Mouse (Mus musculus): ENCODE measurements at regions not wholly inside any gene's neighbourhood (a gene's known extent, or its start where the extent isn't known, plus 50 kb on each side); places are given as distances from the start of the nearest gene placed in this dataset.

DNA sequence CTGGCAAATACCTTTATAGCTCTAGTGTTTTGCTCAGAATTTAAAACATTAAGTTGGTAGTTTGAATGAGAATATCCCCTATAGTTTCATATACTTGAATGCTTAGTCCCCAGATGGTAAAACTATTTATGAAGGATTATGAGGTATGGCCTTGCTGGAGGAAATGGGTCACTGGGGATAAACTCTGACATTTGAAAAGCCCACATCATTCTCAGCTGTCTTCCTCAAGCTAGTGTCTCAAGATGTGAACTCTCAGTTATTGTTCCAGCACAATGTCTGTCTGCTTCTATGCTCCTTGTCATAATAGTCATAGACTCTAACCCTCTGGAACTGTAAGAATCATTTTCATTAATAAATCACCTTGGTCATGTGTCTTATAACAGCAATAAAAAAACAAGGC lies 2004.1 kb upstream of the Gm8797 start:
- no peaks in the 10 kb centered on the region for H3K9me3 ChIP-seq
- H3K27me3 ChIP-seq: no peaks in the 10 kb centered on the region
- no peak overlapping the region for H3K4me2 ChIP-seq
- H3K36me3 ChIP-seq: no peaks in the 10 kb centered on the region
- H3K27ac ChIP-seq (replicated peaks): no peak overlapping the region
- no peak for ATAC-seq (ENCODE audit: low read depth)
- H3K4me3 ChIP-seq: no peak overlapping the region
- H3K9ac ChIP-seq: no peak overlapping the region
- H3K4me1 ChIP-seq (replicated peaks): no peaks in the 10 kb centered on the region

DNA sequence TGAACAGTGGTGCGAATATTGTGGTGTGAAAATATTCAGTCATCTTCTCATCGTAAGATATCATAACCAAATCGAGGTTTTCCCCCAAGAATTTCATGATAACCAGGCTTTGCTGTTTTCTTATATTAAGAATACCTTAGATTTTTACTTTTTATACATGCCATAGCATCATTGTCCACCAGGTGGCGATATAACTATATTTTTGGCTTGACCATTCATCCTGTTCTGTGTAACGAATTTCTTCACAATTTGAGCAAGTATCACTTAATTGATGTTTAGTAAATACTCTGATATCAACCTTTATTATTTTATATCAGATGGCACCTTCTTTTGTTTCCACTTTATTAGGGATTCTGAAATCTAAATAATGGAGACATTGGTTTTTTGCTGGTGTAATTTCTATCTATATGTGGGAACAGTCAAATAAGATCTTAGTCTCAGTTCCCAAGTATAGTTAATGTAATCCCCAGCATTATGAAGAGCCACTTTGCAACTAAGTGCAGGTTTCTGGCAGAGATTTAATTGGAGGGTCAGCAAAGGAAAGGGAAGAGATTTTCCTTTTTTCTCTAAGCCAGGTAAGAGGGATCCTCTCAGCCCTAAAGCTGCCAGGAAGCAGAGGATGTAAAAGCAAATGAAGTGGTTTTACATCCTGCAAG lies 1998.9 kb upstream of the Gm8797 start:
- no peaks in the 10 kb centered on the region for H3K9me3 ChIP-seq

DNA sequence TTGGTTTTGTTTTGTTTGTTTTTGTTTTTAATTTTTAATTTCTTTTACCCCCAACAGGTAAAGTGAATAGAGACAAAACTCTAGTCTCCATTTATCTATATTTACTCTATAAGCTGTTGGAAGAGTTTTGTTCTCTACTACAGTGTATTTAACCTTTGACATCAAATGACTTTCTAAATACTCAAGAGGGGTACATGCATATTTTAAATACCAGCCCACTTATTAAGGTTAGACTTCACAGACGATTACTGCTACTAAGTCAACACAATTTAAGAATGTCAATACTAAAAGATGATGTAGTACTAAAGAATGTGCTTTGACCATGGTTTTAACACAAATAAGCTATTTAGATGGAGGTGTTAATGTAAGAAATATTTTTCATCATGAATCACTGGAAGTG lies 1989.3 kb upstream of the Gm8797 start:
- Histone ChIP-seq H3K36me3 (no peaks in the 10 kb centered on the region), H3K9ac (no peak overlapping the region), H3K4me2 (no peak overlapping the region), H3K4me3 (no peak overlapping the region), H3K27ac (replicated peaks) (no peak overlapping the region), H3K9me3 (no peaks in the 10 kb centered on the region), H3K27me3 (no peaks in the 10 kb centered on the region), H3K4me1 (replicated peaks) (no peaks in the 10 kb centered on the region)
- no peak for ATAC-seq (ENCODE audit: low read depth)
- 65% methylated on average over 1 of the region's 1 CpGs for WGBS

More for the DNA sequence above, 1998.9 kb upstream of the Gm8797 start:
- WGBS: 12% methylated on average over 5 of the region's 5 CpGs
- no peak overlapping the region for H3K4me3 ChIP-seq
- H3K4me1 ChIP-seq (replicated peaks): no peaks in the 10 kb centered on the region
- no peak overlapping the region for H3K4me2 ChIP-seq
- H3K36me3 ChIP-seq: no peaks in the 10 kb centered on the region
- no peak overlapping the region for H3K9ac ChIP-seq
- no peaks in the 10 kb centered on the region for H3K27me3 ChIP-seq
- H3K27ac ChIP-seq (replicated peaks): no peak overlapping the region
- no peak for ATAC-seq (ENCODE audit: low read depth)

- Histone ChIP-seq H3K4me1 (replicated peaks) (no peaks in the 10 kb centered on the region), H3K27me3 (no peaks in the 10 kb centered on the region), H3K9ac (no peak overlapping the region), H3K9me3 (no peaks in the 10 kb centered on the region), H3K27ac (replicated peaks) (no peak overlapping the region), H3K36me3 (no peaks in the 10 kb centered on the region), H3K4me3 (no peak overlapping the region), H3K4me2 (no peak overlapping the region)
- WGBS: 71% methylated on average over 3 of the region's 3 CpGs
- ATAC-seq (ENCODE audit: low read depth): no peak
Measured at GRCm38 (mm10) chr3:3784200-3784599, 1966.4 kb upstream of the Gm8797 start.

DNA sequence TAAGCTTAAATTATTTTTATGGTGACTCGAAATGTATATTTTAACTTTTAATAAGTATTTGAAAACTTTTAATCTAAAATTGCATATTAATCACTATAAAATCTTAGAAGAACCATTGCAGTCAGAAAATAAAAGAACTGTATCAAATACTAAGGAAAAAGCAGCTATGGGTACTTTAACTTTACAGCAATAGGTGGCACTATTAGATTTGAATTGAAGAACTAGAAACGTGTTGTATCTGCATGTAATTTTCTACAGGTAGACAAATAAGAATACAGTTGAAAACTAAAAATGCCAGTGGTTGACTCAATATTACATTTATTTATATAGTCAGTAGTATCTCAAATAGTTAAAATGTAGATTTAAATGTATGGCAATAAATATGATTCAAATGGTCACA lies 1964.6 kb upstream of the Gm8797 start:
- Histone ChIP-seq H3K36me3 (no peaks in the 10 kb centered on the region), H3K4me2 (no peak overlapping the region), H3K27ac (replicated peaks) (no peak overlapping the region), H3K4me1 (replicated peaks) (no peaks in the 10 kb centered on the region), H3K9ac (no peak overlapping the region), H3K9me3 (no peaks in the 10 kb centered on the region), H3K27me3 (no peaks in the 10 kb centered on the region), H3K4me3 (no peak overlapping the region)
- WGBS: 75% methylated on average over 2 of the region's 2 CpGs
- no peak for ATAC-seq (ENCODE audit: low read depth)

GRCm38 (mm10) chr3:3807821-3808220 lies 1942.8 kb upstream of the Gm8797 start:
- Histone ChIP-seq H3K4me1 (replicated peaks) (no peaks in the 10 kb centered on the region), H3K9me3 (no peaks in the 10 kb centered on the region), H3K9ac (no peak overlapping the region), H3K4me2 (no peak overlapping the region), H3K27me3 (no peaks in the 10 kb centered on the region), H3K4me3 (no peak overlapping the region), H3K36me3 (no peaks in the 10 kb centered on the region), H3K27ac (replicated peaks) (no peak overlapping the region)
- 95% methylated on average over 1 of the region's 1 CpGs for WGBS
- ATAC-seq (ENCODE audit: low read depth): no peak

DNA sequence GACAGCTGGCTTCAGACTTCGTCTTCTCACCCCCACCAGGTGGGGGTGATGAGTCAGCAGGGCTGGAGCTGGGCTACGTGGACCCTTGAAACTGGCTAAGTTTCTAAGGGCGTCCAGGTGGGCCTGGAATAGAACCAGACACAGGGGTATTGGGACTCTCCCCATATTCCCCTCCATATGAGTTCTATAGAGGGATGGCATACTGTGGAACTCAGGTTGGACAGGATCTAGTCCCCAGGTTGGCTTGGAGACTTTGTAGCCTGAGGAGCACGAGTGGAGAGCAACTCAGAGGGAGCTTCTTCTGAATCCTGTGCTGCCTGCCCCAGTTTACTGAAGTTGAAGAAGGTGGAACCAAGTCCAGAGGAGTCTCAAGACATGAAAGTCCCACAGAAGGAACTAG lies 1921.6 kb upstream of the Gm8797 start:
- no peak overlapping the region for H3K9ac ChIP-seq
- no peak overlapping the region for H3K27ac ChIP-seq (replicated peaks)
- no peaks in the 10 kb centered on the region for H3K4me1 ChIP-seq (replicated peaks)
- WGBS: 72% methylated on average over 4 of the region's 4 CpGs
- no peak for ATAC-seq (ENCODE audit: low read depth)
- no peaks in the 10 kb centered on the region for H3K27me3 ChIP-seq
- no peaks in the 10 kb centered on the region for H3K36me3 ChIP-seq
- 0 out of 2 replicates have a peak, but pooled peaks cover 6% of the 10 kb centered on the region for H3K9me3 ChIP-seq
- H3K4me3 ChIP-seq: no peak overlapping the region
- H3K4me2 ChIP-seq: no peak overlapping the region

- Histone ChIP-seq H3K9me3 (no peaks in the 10 kb centered on the region), H3K27ac (replicated peaks) (no peak overlapping the region), H3K4me2 (no peak overlapping the region), H3K4me1 (replicated peaks) (no peaks in the 10 kb centered on the region), H3K4me3 (no peak overlapping the region), H3K27me3 (no peaks in the 10 kb centered on the region), H3K9ac (no peak overlapping the region), H3K36me3 (no peaks in the 10 kb centered on the region)
- peak; percentile 92 for ATAC-seq (ENCODE audit: low read depth)
- WGBS: 58% methylated on average over 7 of the region's 7 CpGs
Measured at GRCm38 (mm10) chr3:3831411-3832286, 1919.0 kb upstream of the Gm8797 start.

Data from neural tube, embryonic 13.5 days (tissue).